Mouse (Mus musculus) ES-CJ7 (cell line): ENCODE results near the gene Ptx3.

Source experiments
- DNase-seq: peaks from one replicate; pipeline ENCODE4 v3.0.0; 2011; ENCODE audit warnings: low read depth, low spot score

The Ptx3 gene

GRCm38 (mm10) chr3:66219655-66220191 lies at the start of gene Ptx3:
Gene Ptx3 (plus strand): TSS chr3:66219910.
- peak; percentile 4 for DNase-seq

GRCm38 (mm10) chr3:66172907-66173306 lies 46.8 kb upstream of the Ptx3 start:
- DNase-seq: no peak

- DNase-seq: peak; percentile 3
Observed at GRCm38 (mm10) chr3:66179647-66180046, 40.1 kb upstream of the Ptx3 start.

DNA sequence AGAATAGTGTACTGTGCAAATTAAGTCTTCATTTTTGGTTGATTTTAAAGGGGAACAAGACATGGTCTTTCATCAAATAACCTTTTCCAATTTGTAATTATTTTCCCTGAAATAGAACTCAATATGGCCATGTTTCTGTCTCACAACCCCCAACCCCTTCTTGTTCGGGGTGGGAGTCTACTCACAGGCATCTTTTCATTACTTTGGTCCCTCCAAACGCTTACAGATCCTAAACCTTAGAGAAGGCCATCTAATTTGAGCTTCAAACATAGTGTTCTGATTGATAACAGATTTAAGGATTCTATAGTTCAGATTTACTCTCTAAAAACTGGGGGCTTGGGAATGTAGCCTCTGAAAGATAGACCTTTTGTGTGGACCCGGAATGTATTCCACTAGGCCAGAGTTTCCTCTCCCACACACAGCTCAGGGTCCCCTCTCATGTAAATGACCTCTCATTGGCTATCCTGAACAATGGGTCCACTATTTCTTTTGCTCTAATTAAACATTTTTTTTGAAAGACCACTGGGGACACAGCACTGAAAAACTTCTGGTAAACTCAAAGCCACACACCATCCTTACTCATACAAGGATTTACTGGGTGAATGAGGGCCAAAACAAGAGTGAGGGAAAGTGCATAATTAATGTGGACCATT lies 25.7 kb upstream of the Ptx3 start:
- DNase-seq: no peak

GRCm38 (mm10) chr3:66208836-66209573 lies 10.7 kb upstream of the Ptx3 start:
- DNase-seq: no peak

DNA sequence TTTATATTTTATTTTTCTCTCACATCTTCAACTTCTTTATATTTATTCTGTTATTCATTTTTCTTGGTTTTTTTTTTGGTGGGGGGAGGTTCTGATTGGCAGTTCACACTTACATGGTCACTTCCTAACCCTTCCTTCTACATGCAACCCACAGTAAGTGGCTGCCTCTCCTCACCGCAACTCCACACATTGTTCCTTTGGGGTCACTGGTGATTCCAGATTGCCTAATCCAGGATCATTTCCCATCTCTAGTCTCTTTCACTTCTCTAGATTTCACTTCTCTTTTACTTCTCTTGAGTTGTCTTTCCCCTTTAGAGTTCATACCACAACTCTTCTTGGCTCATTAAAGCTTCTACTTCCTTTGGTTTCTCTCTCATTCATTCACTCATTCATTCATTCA lies 6.2 kb upstream of the Ptx3 start:
- no peak for DNase-seq

DNA sequence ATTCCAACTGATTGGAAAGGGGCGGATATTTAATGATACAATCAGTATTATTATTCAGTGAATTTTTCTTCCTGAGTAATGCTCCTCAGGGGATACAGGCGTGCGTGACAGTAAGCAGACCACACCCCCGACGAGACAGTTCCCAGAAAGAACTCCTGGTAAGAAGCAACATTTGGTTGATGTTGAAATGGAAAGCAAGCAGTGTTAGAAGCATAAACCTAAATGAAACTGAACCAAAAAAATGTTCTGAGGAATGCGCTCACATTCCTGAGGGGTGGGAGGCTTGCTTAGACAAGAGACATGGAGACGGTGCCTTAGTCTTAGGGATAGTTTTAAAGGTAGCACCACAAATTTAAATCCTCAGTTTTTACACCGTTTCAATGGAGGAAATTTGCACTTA lies 4.0 kb upstream of the Ptx3 start:
- DNase-seq: no peak

DNA sequence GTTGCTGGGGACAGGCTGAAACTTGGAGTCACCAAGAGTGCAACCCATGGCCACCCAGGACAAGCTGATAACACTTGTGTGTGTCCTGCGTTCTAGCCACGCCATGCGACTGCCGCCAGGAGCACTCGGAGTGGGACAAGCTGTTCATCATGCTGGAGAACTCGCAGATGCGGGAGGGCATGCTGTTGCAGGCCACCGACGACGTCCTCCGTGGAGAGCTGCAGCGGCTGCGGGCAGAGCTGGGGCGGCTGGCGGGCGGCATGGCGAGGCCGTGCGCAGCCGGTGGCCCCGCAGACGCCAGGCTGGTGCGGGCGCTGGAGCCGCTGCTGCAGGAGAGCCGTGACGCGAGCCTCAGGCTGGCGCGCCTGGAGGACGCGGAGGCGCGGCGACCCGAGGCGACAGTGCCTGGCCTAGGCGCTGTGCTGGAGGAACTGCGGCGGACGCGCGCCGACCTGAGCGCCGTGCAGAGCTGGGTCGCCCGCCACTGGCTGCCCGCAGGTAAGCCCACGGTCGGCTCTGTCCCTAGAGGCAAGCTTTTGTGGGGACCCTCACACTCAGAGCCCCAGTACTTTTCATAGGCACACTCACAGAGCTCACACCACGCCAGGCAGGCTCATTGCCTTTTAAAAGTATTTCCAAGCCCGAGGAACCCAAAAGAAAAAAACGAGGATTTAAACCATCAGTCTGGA lies 988 bp downstream of the Ptx3 start:
- peak; percentile 13 for DNase-seq

DNA sequence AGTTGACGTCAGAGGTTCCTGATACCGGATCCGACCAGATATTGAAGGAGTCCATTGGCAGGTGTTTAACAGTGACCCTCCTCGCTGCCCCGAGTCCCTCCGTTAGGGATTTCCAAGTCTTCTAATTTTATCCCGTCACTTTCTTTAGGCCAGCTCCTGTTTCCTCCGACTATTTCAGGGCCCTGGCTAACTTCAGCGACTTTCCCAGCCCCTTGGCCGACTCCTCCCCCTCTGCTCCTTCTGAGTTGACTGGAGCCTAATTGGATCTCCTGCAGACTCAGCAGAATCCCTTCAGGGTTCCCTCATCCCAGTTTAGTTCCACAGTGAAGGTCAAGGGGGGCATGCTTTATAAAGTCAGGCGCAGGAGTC lies 1.5 kb downstream of the Ptx3 start:
- peak; percentile 22 for DNase-seq

GRCm38 (mm10) chr3:66224931-66225537 lies 5.3 kb downstream of the Ptx3 start:
- DNase-seq: no peak

DNA sequence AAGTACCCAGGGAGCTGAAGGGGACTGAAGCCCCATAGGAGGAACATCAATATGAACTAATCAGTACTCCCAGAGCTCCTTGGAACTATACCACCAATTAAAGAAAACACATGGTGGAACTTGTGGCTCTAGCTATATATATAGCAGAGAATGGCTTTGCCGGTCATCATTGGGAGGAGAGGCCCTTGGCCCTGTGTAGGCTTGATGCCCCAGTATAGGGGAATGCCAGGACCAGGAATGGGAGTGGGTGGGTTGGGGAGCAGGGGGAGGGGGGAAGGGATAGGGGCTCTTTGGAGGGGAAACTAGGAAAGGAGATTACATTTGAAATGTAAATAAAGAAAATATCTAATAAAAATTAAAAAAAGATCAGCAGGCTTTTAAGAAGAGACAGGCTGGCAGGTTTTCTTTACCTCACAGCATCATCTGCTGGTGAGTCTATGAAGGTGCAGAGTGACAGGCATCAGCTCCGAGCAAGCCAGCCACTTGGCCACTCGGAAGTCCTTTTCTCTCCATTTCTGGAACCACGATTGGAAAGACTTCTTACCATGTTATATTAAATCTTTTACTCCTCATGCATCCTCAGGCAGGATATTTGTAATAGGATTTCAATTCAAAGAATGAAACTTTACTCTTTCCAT lies 16.6 kb downstream of the Ptx3 start:
- peak; percentile 20 for DNase-seq

DNA sequence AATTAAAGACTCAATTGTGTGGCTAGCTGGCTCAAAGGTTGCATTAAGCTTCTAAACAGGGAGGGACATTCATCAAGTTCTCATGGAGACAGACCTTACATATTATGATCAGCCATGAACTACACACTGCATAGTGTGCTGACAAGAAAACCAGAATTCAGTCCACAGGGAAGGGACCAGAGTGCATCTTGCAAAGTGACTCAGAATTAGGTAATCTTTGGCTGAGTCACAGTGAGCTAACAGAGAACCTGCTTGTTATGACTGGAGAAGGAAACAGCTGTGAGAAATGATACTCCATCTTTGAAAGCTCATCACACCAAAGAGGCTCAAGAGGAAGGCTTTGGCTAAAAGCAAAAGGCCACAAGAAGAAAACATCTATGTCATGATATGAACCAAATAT lies 20.8 kb downstream of the Ptx3 start:
- no peak for DNase-seq

DNA sequence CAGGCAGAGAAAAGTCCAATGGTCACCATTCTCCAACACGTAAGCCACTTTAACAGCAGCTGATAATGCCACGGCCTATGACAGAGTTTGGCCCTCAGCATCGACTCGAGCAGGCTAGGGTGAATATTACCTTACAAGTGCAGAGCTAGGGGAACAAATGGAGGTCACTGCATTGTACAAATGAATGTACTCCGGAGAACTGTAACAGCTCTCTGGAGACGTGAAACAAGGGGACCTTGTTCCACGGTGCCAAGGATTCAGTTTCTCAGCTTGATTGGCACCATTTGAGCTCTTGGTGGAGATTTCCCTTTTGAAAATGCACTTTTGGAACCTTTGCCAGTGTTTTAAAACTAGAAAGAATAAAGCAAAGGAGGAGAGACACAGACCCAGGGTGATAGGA lies 32.1 kb downstream of the Ptx3 start:
- DNase-seq: no peak

DNA sequence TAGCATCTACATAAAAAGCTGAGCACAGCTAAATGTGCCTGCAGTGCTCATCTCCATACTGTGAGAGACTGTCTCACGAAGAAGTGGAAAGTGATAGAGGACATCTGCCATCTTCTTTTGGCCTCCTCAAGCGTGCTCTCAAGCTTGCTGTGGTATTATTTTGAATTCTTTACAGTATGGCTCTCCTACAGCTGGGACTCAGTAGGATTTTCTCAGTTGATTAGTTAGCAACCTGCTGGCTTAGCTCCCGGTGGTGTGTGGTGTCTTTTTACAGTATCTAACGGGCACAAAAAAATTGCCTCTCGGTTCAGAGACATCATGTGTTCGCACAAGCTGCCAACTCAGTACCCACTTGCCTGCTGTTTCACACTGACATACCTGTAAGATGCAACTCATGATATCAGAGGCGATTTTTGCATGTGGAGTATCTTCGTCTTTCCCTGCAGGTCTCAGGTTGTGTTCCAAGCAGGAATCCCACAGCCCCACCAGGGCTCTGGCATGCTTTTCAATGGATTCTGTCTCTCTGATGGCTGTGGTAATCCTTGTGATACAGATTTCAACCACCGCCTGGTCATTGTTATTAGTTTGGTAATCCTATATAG lies 34.9 kb downstream of the Ptx3 start:
- DNase-seq: no peak

DNA sequence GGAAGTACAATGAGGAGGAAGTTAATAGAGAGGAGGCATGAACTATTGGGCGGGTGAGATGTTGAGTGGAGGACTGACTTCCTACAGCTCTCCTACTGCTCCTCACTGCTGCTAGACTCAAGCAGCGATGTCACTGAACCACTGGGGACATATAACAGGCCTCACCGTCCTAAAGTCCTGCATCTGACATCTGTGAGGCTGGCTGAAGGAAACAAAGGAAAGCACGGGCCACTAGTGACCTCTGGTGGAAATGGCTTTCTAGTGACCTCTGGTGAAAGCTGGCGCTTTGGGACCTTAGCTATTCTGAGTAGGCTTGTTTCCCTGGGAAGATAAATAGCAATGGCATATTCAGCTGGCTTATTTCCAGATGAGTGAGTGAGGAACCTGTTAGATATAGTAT lies 42.6 kb downstream of the Ptx3 start:
- DNase-seq: peak; percentile 6

GRCm38 (mm10) chr3:66263270-66263669 lies 43.6 kb downstream of the Ptx3 start:
- no peak for DNase-seq
